Mouse (Mus musculus) embryo, embryonic 10 days (tissue): ENCODE data around the gene Cacna1i.

Experiments
- DNase-seq: peaks from one replicate; pipeline ENCODE4 v3.0.0-alpha.2; 2015; ENCODE audit warnings: low spot score

Cacna1i gene

DNA sequence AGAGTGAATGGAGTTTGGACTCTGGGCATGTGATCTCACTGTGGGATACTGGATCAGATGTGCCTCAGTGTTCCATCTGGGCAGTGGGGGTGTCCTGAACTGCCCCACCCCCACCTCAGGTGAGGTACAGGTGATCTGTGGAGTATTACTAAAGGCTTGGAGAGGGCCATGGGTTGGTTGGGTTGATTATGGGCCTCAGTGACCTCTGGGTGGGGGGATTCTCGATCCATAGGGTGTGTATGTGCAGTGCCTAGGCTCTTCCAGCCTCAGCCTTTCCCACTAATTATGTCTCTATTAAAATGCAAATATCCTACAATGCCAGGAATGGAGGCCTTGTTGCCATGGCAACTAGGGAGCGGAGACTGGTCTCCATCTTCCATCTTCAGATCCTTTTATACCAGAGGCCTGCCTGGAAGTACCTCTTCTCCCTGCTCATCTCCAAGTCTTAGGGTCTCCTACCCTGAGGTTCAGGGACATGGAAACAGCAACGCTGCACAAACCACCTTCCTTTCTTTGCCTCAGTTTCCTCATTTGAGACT is 15.1 kb upstream of the Cacna1i start:
- no peak for DNase-seq

DNA sequence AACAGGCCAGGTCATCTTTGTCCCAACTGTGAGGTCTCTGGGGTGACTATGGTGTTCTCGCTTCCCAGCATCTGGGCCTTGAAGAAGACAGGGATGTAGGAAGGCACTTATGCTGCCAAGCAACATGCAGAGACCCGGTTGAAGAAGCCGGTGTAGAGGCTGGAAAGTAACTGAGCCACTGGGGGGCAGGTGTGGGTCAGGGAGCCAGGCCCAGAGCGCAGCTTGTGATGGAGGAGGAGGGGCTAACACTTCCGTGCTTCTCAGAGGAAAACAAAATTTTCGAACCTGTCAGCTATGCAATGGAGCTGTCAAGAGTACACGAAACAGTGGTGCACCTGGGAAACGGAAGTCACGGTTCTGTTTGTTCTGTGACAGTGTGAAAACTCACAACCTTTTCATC is 9.9 kb upstream of the Cacna1i start:
- no peak for DNase-seq

GRCm38 (mm10) chr15:80277625-80278024 is 9.4 kb upstream of the Cacna1i start:
- peak; percentile 94 for DNase-seq

DNA sequence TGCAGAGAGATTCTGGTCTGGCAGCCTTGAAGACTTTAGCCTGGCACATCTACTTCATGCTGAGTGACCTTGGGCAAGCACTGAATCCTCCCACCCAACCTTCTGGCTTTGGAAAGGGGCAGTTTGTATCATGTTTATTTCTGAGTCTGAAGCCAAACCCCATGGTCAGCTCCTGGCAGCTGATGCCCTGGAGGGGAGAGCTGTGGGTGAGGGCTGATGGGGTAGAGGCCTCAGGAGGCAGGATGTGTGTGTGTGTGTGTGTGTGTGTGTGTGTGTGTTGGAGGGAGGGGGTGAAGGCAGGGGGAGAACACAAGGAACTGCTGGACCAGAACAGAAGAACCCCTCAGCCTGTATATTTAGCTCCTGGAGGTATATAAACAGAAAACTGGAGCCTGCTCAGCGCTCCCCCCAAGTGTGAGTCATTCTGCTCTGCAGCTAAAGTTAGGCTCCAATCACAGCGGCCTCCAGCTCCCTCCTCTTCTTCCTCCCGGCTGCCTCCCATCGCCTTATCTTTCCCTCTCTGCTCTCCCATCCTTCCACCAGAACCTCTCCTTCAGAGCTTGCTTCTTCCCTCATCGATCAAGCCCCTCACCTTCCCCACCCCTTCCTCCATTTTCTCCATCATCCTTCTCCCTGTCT is 8.8 kb upstream of the Cacna1i start:
- no peak for DNase-seq

DNA sequence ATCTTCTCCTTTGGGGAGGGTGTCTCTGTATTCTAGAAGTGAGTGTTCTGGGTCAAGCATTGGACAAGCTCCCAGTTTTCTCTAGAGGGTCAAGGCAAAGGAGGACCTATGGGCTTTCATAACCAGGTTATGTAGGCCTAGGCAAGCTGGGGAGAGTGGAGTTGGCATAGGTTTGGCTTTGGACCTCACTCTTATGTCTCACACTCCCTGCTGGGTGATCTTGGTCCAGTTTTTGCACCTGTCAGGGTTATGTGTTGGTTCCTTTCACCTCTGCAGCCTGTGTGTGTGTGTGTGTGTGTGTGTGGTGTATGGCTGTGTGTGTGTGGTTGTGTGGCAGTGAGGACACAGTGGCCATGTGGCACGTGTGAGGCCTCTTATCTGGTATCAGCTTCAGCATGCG is 8.0 kb upstream of the Cacna1i start:
- no peak for DNase-seq

GRCm38 (mm10) chr15:80280646-80281045 is 6.4 kb upstream of the Cacna1i start:
- DNase-seq: peak; percentile 76

- DNase-seq: no peak
These were observed 998 bp downstream of the Cacna1i start for GRCm38 (mm10) chr15:80288036-80288435.

DNA sequence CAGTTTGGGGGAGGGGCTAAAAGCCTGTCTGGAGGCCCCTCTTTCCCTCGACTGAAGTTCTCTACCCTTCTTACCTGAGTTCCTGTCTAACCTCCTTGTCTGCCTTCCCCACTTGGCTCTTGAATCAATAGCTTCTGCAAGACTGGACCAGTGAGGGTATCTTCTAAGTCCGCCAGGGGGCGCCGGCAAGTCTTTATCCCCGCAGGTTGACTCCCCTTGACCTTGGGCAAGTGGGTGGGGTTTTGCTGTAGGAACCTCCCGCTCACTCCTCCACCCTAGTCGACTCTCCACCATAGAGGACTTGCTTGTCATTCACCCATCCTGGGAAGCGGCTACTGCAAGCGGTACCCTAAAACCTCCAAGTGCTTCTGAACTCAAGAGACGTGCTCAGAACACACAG is 2.4 kb downstream of the Cacna1i start:
- DNase-seq: peak; percentile 73

DNA sequence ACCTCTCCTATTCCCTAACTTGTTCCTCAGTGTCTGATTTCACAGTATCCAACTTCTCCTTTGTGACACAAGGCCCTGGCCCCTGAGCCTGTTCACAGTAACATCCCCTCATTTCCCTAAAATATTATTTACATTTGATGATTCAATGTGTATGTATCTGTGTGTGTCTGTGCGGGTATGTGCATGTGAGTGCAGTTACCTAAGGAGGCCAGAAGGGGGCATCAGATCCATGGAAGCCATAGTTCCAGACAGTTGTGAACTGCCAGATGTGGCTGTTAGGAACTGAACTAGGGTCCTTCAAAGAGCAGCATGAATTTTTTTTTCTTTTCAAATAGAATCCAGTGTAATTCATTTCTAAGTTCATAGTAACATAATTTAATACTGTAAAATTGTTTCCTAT is 10.1 kb downstream of the Cacna1i start:
- no peak for DNase-seq

DNA sequence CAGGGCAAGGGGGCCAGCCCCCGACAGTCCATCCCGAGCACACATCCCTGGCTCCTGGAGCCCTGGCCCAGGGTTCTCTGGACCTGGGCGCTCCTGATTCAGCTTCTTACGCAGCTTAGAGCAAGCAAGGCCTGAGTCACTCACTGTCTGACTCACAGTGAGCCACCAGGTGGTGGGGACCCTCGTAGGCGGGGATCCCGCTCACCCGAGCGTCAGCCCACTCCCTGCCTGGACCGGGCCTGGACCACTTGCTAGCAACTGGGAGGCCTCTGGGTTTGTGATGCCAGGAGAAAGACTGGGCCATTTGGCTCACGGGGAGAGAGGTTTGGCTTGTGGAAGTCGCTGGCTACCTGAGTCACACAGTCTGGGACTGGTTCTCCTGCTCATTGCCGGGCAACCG is 16.7 kb downstream of the Cacna1i start:
- no peak for DNase-seq

- DNase-seq: no peak
These were observed 17.1 kb downstream of the Cacna1i start for GRCm38 (mm10) chr15:80304188-80304587.

DNA sequence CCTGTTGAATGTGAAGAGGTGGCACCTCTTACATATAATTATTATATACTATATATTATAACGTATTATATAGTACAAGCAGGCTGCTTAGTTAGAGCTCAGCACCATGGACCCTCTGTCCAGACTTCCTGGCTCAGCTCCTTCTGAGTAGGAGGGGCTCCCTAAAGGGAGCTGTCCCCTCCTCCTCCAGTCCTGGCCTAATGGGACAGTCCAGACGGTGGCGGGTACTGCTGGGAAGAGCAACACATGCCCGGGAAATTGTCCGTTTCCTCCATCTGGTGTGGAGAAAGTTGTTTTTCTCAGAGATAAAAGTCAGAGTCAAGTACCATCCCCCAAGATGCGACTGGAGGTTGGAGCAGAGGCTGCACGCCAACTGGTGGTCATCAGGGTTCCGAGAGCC is 19.1 kb downstream of the Cacna1i start:
- no peak for DNase-seq

DNA sequence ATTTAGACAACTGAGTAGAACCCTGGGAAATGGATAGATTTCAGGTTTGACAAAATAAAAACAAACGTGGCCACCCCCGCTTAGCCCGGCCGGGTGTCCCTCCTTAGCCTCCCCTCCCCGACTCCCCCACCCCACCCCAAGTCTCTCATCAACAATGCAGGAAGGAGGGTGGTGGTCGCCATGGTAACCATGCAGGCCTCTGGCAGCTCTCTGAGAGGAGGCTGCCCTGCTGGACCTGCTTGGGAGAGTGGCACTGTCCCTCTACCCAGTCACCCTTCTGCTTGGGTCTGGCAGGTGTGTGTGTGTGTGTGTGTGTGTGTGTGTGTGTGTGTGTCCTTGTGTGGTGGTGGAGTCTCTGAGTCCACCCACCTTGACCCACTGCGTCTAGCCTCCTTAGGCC is 27.7 kb downstream of the Cacna1i start:
- peak; percentile 48 for DNase-seq

GRCm38 (mm10) chr15:80316966-80317634 is 30.1 kb downstream of the Cacna1i start:
- no peak for DNase-seq

- no peak for DNase-seq
These were observed 30.9 kb downstream of the Cacna1i start for GRCm38 (mm10) chr15:80317841-80318530.

DNA sequence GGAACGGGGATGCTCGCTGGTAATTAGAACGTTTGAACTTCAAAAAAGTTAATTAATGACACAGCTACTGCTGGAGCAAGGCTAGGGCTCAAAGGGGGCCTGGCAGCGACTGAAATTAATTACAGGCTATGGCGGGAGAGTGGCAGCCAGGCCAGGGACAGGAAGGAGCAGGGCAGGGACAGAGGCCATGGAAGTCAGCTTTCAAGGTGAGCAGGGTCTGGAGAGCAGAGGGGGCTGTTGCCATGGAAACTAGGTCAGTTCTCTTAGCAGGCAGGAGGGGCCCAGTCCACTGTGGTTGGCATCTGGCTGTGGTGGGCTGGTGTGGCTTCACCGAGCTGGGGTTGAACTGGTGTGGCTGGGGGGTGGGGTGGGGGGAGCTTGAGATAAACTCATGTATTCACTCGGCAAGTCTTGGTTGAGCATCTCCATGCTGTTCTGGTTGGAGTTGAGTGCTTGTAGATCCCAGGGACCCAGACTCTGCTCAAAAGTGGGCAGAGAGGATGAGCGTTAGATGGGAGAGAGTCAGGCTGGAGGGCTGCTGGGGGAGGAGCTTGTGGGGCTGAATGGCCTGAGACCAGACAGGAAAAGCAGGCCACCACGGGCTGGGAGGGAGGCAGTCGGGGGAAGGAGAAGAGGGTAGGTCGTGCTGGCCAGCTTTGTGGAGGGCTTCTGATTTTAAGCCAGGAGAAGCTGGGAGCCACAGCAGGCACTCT is 31.7 kb downstream of the Cacna1i start:
- DNase-seq: peak; percentile 70

GRCm38 (mm10) chr15:80319315-80319714 is 32.3 kb downstream of the Cacna1i start:
- DNase-seq: no peak

DNA sequence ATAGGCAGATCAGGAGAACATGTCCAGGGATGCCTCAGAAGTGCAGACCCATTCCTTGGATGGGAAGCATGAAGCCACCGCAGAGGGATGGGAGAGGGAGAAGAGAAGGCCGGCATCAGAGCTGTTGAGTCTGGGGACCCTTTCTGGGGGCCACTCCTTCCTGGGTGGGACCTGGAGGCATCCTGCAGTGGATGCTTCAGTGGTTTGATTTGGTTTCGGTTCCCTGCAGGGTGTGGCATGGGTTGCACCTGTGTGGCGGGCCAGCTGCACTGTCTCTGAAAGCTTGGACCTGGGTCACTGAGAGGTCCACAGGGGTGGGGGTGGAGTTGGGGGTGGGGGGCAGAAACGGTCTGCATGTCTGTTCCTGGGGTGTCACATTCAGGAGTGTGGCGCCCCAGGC is 32.9 kb downstream of the Cacna1i start:
- DNase-seq: no peak

DNA sequence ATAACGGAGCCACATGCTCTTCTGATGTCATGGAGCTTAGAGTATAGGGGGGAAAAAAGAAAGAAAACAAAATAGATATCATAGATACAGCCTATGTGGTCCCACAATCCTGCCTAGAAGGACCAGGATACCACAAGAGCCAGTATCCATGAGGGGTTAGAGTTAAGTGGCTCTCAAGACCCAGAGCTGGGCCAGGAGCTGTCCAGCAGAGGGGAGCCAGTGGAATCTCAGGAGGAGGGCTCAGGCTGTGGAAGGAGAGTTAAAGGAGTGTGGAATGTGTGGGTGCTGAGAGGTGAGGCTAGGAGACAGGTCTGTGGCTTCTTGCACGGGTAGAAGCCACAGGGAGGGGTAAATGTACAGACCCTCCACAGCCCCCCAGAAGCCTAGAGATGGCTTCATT is 38.2 kb downstream of the Cacna1i start:
- DNase-seq: peak; percentile 24

- no peak for DNase-seq
These were observed 38.7 kb downstream of the Cacna1i start for GRCm38 (mm10) chr15:80325756-80326155.

DNA sequence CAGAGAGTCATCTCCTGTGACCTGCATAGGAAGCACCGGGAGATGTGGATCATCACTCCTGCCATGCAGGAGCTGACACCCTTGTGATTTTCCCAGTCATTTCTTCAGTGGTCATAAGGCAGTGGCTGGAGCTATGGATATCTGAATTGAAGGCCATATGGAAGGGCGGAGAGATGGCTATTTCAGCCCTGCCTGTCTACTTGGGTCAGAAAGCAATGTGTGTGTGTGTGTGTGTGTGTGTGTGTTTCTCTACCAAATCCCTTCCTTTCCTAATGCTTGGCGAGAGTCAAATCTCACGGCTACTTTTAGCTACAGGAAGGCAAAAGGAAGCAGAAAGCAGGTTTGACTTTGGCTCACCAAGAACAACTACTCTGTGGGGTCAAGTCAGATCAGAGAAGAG is 39.9 kb downstream of the Cacna1i start:
- no peak for DNase-seq

DNA sequence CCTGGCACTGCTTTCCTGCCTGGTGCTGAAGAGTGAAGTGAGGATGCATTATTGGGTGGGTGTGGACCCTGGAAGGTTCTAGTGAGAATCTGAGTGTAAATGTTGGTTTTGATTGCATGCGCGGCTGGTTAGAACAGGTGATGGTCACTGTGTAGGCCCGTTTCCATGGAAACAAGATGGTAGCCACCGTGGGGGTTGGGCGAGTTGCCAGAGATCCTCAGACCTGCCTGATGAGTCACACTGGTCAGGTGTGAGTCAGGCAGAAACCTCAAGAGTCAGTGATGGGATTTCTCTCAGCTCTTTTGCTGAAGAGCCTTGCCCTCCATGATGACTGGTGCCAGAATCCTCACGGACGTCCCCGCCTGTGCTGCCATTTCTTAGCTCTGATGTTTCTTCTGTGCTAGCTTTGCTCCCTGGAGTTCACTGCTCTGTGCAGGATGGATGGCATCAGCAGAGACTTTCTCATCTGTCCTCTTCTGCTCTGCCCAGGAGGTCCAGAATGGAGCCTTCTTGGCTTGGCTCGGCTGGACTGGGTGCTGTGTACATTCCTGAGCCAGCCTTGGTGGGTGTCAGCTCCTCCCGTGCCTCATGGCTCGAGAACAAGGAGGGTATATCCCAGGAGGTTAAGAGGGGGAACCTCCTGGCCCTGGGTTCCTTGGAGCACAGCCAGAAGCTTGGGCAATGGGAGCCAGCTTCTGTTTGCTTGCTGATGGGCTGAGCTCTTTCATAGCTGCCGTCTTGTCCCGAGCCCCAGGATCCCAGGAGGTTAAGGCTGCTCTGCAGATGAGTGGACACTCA is 40.9 kb downstream of the Cacna1i start:
- no peak for DNase-seq
